Mouse (Mus musculus) liver, adult (tissue): ENCODE measurements around the gene Irf3.

Experiments used
- GATA4 ChIP-seq: IDR thresholded peaks from 2 replicates; pipeline ENCODE4 v1.6.1; 2014; ENCODE audit warnings: mild to moderate bottlenecking, low read length; ENCODE audit not compliant: insufficient replicate concordance

The Irf3 gene

DNA sequence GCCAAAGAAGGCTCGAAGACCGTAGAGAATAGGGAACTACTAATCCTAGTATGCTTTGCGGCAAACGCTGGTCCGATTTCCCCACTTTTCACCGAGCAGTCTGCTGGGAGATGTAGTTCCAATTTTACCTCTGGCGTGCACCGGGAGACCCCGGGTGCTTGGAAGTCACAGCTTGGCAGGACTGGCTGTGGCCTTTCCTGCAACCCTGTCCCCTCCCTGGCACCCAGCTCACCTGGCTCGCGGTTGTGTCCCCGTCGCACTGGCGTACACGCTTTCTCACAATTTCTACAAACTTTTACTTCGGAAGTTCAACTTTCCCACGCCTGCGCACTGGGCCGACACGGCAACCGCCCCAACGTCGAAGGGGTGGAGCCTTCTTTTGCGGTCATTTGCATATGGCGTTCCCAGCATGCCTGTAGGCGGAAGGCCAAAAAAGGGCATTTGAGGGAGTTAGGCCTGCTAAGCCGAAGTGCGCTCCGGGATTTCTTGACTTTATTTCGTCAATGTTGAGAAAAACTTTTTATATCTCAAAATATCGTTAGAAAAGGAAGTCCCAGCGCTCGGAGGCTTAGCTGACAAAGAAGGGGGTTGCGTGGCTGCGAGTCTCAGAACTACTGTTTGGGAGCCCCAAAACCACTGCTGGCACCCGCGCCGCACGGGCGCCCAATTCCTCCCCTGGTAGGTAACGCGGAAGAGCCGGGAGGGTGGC is at the start of gene Irf3:
Gene Irf3 (plus strand): TSS at position 418 of the 709 bp plus-strand sequence.
- TF ChIP-seq GATA4, result no peak

- TF ChIP-seq GATA4, result no peak
Measured at GRCm38 (mm10) chr7:44949922-44950321, 47.5 kb upstream of the Irf3 start.

GRCm38 (mm10) chr7:44951960-44952359 is 45.5 kb upstream of the Irf3 start:
- no peak for TF ChIP-seq GATA4

GRCm38 (mm10) chr7:44952611-44953306 is 44.7 kb upstream of the Irf3 start:
- no peak for TF ChIP-seq GATA4

GRCm38 (mm10) chr7:44953561-44953960 is 43.9 kb upstream of the Irf3 start:
- no peak for TF ChIP-seq GATA4

- TF ChIP-seq GATA4, result no peak
Measured at GRCm38 (mm10) chr7:44954091-44954885, 43.2 kb upstream of the Irf3 start.

DNA sequence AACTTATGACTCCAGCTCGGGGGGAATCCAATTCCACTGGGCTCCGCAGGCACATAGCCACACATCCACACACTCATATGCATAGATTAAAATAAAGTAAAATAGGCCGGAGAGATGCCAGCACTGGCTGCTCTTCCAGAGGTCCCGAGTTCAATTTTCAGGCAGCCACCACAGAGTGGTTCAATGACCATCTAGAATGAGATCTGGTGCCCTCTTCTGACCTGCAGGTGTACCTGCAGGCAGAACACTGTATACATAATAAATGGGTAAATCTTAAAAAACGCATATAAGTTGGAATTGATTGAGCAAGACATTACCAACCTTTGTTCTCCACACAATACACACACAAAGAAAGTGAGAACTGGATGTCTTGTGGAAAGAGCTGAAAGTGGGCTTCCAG is 41.8 kb upstream of the Irf3 start:
- no peak for TF ChIP-seq GATA4

GRCm38 (mm10) chr7:44956266-44956665 is 41.2 kb upstream of the Irf3 start:
- no peak for TF ChIP-seq GATA4

DNA sequence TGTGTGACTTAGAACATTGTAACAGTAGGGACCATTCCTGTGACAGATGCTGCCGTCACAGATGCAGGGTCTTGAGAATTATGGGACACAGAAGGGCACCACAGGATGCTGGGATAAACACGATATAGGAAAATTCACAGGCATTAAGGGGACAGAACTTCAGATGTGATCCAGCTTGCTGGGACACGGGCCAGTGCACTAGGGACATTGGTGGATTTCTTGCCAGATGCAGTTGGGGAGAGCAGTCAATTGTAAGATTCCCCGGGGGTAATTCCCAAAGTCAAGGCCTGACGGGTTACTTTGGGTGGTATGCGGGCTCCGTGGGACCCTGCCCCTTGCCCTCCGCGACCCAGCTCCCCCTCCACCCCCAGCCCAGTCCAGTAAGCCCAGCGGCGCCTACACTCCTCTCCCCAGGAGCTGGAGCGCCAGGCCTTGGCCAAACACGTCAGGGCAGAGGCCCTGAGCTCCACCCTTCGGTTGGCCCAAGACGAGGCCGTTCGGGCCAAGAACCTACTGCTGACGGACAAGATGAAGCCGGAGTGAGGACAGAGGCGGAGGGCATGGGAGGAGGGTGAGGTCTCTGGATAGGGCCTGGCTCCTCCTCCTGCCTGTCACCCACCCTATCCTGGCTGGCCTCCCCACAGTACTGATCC is 40.1 kb upstream of the Irf3 start:
- no peak for TF ChIP-seq GATA4

DNA sequence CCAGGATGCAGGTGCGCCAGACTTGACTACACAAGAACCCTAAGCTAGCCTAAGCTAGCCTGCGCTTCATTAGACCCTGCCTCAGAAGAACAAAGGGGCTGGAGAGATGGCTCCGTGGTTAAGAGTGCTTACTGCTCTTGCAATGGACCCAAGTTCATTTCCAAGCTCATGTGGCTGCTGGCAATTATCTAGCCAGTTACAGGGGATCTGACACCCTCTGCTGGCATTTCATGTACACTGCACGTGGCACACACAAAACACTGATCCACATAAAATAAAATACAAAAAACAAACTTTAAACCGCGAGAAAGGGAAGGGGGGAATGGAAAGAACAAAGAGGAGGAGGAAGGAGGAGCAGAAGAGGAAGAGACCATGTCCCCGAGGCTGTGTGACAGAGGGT is 39.2 kb upstream of the Irf3 start:
- TF ChIP-seq GATA4, result no peak

GRCm38 (mm10) chr7:44959281-44959680 is 38.2 kb upstream of the Irf3 start:
- no peak for TF ChIP-seq GATA4

DNA sequence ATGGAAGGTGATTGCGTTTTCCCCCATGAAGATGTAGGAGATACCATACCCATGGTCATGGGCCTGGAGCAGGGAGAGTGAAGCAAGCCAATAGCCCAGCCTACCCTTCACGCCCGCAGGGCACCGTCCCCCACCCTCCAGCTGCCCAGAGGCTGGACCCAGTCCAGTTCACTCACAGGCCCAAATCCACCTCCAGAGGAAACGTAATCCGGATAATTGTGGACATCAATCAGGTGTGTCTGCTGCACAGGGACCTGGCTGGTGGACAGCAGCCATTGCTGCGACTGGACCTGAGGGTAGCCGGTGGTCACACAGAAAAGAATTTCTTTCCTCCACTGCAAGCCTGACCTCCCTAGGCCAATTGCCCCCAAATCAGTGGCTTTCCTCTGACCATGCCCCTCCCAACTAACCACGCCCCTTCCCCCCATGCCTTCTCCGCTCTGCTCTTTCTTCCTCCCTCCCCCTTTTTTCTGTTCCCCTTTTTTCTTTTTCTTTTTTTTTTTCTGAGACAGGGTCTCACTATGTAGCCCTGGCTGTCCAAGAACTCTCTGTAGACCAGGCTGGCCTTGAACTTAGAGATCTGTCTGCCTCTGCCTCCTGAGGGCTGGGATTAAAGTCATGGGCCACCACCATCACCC is 37.5 kb upstream of the Irf3 start:
- TF ChIP-seq GATA4, result no peak

DNA sequence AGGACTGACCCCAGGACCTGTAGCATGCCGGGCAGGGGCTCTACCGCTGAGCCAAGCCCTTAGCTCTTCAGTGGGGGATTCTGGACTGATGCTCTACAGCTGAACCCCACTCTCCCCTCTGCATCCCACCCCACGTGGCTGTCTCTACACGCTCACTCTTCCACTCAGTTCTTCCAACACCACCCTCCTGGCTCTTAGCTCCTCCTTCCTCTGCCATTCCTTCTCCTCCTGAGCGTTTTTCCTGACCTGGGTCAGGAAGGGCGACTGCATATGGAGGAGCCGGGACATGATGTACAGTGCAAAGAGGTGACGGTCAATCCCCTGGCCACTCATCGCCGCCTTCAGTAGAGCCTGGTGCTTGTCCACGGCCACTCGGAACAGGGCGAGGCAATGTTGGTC is 36.9 kb upstream of the Irf3 start:
- TF ChIP-seq GATA4, result no peak

- TF ChIP-seq GATA4, result no peak
Measured at GRCm38 (mm10) chr7:44962337-44962736, 35.1 kb upstream of the Irf3 start.

- no peak for TF ChIP-seq GATA4
Measured at GRCm38 (mm10) chr7:44962831-44963230, 34.6 kb upstream of the Irf3 start.
